Mouse (Mus musculus) limb, embryonic 14.5 days (tissue): ENCODE results near the gene Baz1b. TPM values are rescaled to one million over a fixed set of nuclear protein-coding genes. Genes with fewer than 3 reads are reported as not detected.

Experiments
- ATAC-seq: fragments of 200-750 bp; cut with Nextera tagmentation; 2 replicates; pipeline ENCODE4 v1.8.0; 2017; ENCODE audit warnings: low read depth, moderate number of reproducible peaks, moderate TSS enrichment; ENCODE audit not compliant: low FRiP score
- DNase-seq: peaks from one replicate; pipeline ENCODE4 v3.0.0-alpha.2; 2015; ENCODE audit warnings: low spot score
- H3K27ac ChIP-seq: fragments of 300-500 bp; sonication (generic); replicated peaks from 2 replicates; pipeline ENCODE4 v1.5.1; 2014; ENCODE audit warnings: low read depth, mild to moderate bottlenecking, low read length, moderate library complexity, mixed read lengths
- H3K27me3 ChIP-seq: fragments of 300-500 bp; sonication (generic); 2 replicates; pipeline ENCODE4 v1.6.1; 2014; ENCODE audit warnings: low read length, mixed read lengths; ENCODE audit not compliant: control insufficient read depth, insufficient read depth
- H3K36me3 ChIP-seq: fragments of 300-500 bp; sonication (generic); 2 replicates; pipeline ENCODE4 v1.6.1; 2014; ENCODE audit warnings: mild to moderate bottlenecking, low read length, moderate library complexity, mixed read lengths; ENCODE audit not compliant: control insufficient read depth, insufficient read depth
- H3K4me1 ChIP-seq: fragments of 300-500 bp; sonication (generic); 2 replicates; pipeline ENCODE4 v1.6.1; 2014; ENCODE audit warnings: antibody characterized with exemption, low read length, mixed read lengths; ENCODE audit not compliant: control insufficient read depth, insufficient read depth
- H3K4me2 ChIP-seq: fragments of 300-500 bp; sonication (generic); replicated peaks from 2 replicates; pipeline ENCODE4 v1.6.1; 2014; ENCODE audit warnings: low read depth, mild to moderate bottlenecking, low read length, moderate library complexity; ENCODE audit not compliant: severe bottlenecking
- H3K4me3 ChIP-seq: fragments of 300-500 bp; sonication (generic); replicated peaks from 2 replicates; pipeline ENCODE4 v1.5.1; 2014; ENCODE audit warnings: low read length
- H3K9ac ChIP-seq: fragments of 300-500 bp; sonication (generic); 2 replicates; pipeline ENCODE4 v1.6.1; 2014; ENCODE audit warnings: mild to moderate bottlenecking, low read depth, low read length, moderate library complexity; ENCODE audit not compliant: severe bottlenecking
- H3K9me3 ChIP-seq: fragments of 300-500 bp; sonication (generic); 2 replicates; pipeline ENCODE4 v1.6.1; 2016; ENCODE audit warnings: low read length; ENCODE audit not compliant: control insufficient read depth
- POLR2A ChIP-seq: fragments of 200-500 bp; IDR thresholded peaks from 2 replicates; pipeline ENCODE4 v1.8.0; 2012; ENCODE audit warnings: inconsistent platforms, mild to moderate bottlenecking, moderate library complexity, borderline replicate concordance; ENCODE audit not compliant: insufficient read depth, insufficient read length; ENCODE audit errors: extremely low read depth
- WGBS: fragments of 180-500 bp; shearing (Covaris S2); extraction: QIAGEN DNeasy Blood & Tissue Kit; methylation state at CpG from one replicate; pipeline ENCODE4 v1.1.7; 2014; 5-methylcytosine and 5-hydroxymethylcytosine counted together
- polyA plus RNA-seq, 2 experiments: library from polyadenylated mRNA; depleted of rRNA in 1 of 2; stranded (reverse) in 1 of 2; unstranded in 1 of 2; fragments of >200 nt; fragmentation: Nextera tagmentation in 1 of 2; extraction: Ambion mirVana in 1 of 2; gene quantifications; 2 replicates each; pipeline versions ENCODE4 v1.2.1 to v1.2.3; 2012 to 2014

Baz1b gene
- polyA plus RNA-seq, 2 experiments = 52.3 to 72.7 TPM

GRCm38 (mm10) chr5:135169479-135169878 lies 17.6 kb upstream of the Baz1b start:
- no peaks in the 10 kb centered on the region for H3K27me3 ChIP-seq
- H3K27ac ChIP-seq = peak overlapping the region; percentile 99; the same call in 1 of the 2 replicates
- 87% methylated on average over 5 of the region's 5 CpGs for WGBS
- DNase-seq (no peak), ATAC-seq (no peak)
- peaks cover 10% of the 10 kb centered on the region for H3K4me1 ChIP-seq
- peak overlapping the region; percentile 89 for H3K4me2 ChIP-seq
- H3K9me3 ChIP-seq = no peaks in the 10 kb centered on the region
- peaks cover 32% of the 10 kb centered on the region for H3K36me3 ChIP-seq
- H3K9ac ChIP-seq = peak overlapping the region; percentile 70
- H3K4me3 ChIP-seq = peak overlapping the region; percentile 66
- TF ChIP-seq POLR2A = no peak

GRCm38 (mm10) chr5:135171688-135172220 lies 15.3 kb upstream of the Baz1b start:
- H3K27me3 ChIP-seq = no peaks in the 10 kb centered on the region
- peaks cover 50% of the 10 kb centered on the region for H3K36me3 ChIP-seq
- H3K9me3 ChIP-seq = no peaks in the 10 kb centered on the region
- peaks cover 10% of the 10 kb centered on the region for H3K4me1 ChIP-seq
- ATAC-seq = no peak
- DNase-seq = no peak
- no peak overlapping the region for H3K9ac ChIP-seq
- H3K4me2 ChIP-seq = no peak overlapping the region
- 88% methylated on average over 6 of the region's 6 CpGs for WGBS
- no peak overlapping the region for H3K27ac ChIP-seq
- no peak for TF ChIP-seq POLR2A
- H3K4me3 ChIP-seq = no peak overlapping the region

GRCm38 (mm10) chr5:135172986-135173385 lies 14.1 kb upstream of the Baz1b start:
- Histone ChIP-seq H3K9me3 (no peaks in the 10 kb centered on the region), H3K4me1 (peaks cover 7% of the 10 kb centered on the region), H3K9ac (no peak overlapping the region), H3K27me3 (no peaks in the 10 kb centered on the region), H3K4me3 (no peak overlapping the region), H3K36me3 (peaks cover 62% of the 10 kb centered on the region), H3K27ac (no peak overlapping the region), H3K4me2 (no peak overlapping the region)
- no peak for TF ChIP-seq POLR2A
- DNase-seq (no peak), ATAC-seq (no peak)
- WGBS = 93% methylated on average over 5 of the region's 5 CpGs

- no peak for ATAC-seq
- no peak overlapping the region for H3K4me2 ChIP-seq
- no peak overlapping the region for H3K27ac ChIP-seq
Measured at GRCm38 (mm10) chr5:135175086-135175485, 12.0 kb upstream of the Baz1b start.

GRCm38 (mm10) chr5:135178523-135178922 lies 8.5 kb upstream of the Baz1b start:
- Histone ChIP-seq H3K27me3 (no peaks in the 10 kb centered on the region), H3K4me3 (no peak overlapping the region), H3K27ac (no peak overlapping the region), H3K9ac (no peak overlapping the region), H3K4me1 (no peaks in the 10 kb centered on the region), H3K36me3 (peaks cover 86% of the 10 kb centered on the region), H3K4me2 (no peak overlapping the region), H3K9me3 (no peaks in the 10 kb centered on the region)
- 77% methylated on average over 3 of the region's 3 CpGs for WGBS
- no peak for ATAC-seq
- DNase-seq = no peak
- no peak for TF ChIP-seq POLR2A

More at GRCm38 (mm10) chr5:135175086-135175485, 12.0 kb upstream of the Baz1b start:
- Histone ChIP-seq H3K27me3 (no peaks in the 10 kb centered on the region), H3K9ac (no peak overlapping the region), H3K36me3 (peaks cover 81% of the 10 kb centered on the region), H3K4me3 (no peak overlapping the region), H3K4me1 (no peaks in the 10 kb centered on the region), H3K9me3 (no peaks in the 10 kb centered on the region)
- TF ChIP-seq POLR2A = no peak
- no peak for DNase-seq
